Mouse (Mus musculus) intestine, embryonic 14.5 days (tissue): ENCODE data around the gene Tbc1d17. TPM values are rescaled to one million over a fixed set of nuclear protein-coding genes. Genes with fewer than 3 reads are reported as not detected.

Experiments
- microRNA counts: library from miRNA; unstranded; fragments of <30 nt; microRNA quantifications from one replicate; lab custom pipeline; 2016
- microRNA-seq: library from miRNA; unstranded; fragments of <30 nt; microRNA quantifications from one replicate; pipeline ENCODE4, GENCODE M21; 2016
- polyA plus RNA-seq: library from polyadenylated mRNA; unstranded; fragments of >200 nt; fragmentation: Nextera tagmentation; extraction: Ambion mirVana; gene quantifications from 2 replicates; pipeline ENCODE4 v1.2.1, GENCODE M21; 2014

Gene Tbc1d17
- polyA plus RNA-seq, 1 experiment from 2014 or later = 72.4 TPM

MicroRNA genes within 50 kb of the gene (microRNA counts, 519-probe panel; counts per million panel counts)
- not detected for microRNA mmu-miR-707 (lab: Ali Mortazavi, UCI)

Small RNAs within 50 kb of the gene (microRNA-seq; reads per million reads assigned to microRNA genes)
- gene Mir707 = not detected

Other genes with a start within 250 kb of the Tbc1d17 start
- gene Myh14, start 178.2 kb downstream of the Tbc1d17 start, polyA plus RNA-seq = 26.7 and 33.4 TPM in 2 replicates
- not detected in 2 replicates for gene Izumo2, start 140.3 kb downstream of the Tbc1d17 start, polyA plus RNA-seq
- 38.0 and 40.3 TPM in 2 replicates for gene Vrk3, start 100.7 kb downstream of the Tbc1d17 start, polyA plus RNA-seq
- gene Zfp473, start 98.0 kb downstream of the Tbc1d17 start, polyA plus RNA-seq = 3.6 and 4.2 TPM in 2 replicates
- gene Nup62, start 33.0 kb downstream of the Tbc1d17 start, polyA plus RNA-seq = 65.8 and 68.8 TPM in 2 replicates
- gene Il4i1, start 32.7 kb downstream of the Tbc1d17 start, polyA plus RNA-seq = 2.0 TPM in 2 replicates
- gene Atf5, start 32.4 kb downstream of the Tbc1d17 start, polyA plus RNA-seq = 2.4 and 3.0 TPM in 2 replicates
- 63.7 and 68.0 TPM in 2 replicates for gene Akt1s1, start 88 bp downstream of the Tbc1d17 start, polyA plus RNA-seq
- 26.4 and 29.7 TPM in 2 replicates for gene Pnkp, start 8.1 kb upstream of the Tbc1d17 start, polyA plus RNA-seq
- 318 and 338 TPM in 2 replicates for gene Ptov1, start 20.7 kb upstream of the Tbc1d17 start, polyA plus RNA-seq
- 66.2 and 75.8 TPM in 2 replicates for gene Med25, start 43.6 kb upstream of the Tbc1d17 start, polyA plus RNA-seq
- 17.8 and 19.7 TPM in 2 replicates for gene Fuz, start 47.0 kb upstream of the Tbc1d17 start, polyA plus RNA-seq
- 62.9 and 68.3 TPM in 2 replicates for gene Ap2a1, start 80.4 kb upstream of the Tbc1d17 start, polyA plus RNA-seq
- not detected in 2 replicates for gene Tsks, start 94.1 kb upstream of the Tbc1d17 start, polyA plus RNA-seq
- 21.9 and 24.7 TPM in 2 replicates for gene Cpt1c, start 125.8 kb upstream of the Tbc1d17 start, polyA plus RNA-seq
- 208 and 211 TPM in 2 replicates for gene Prmt1, start 137.5 kb upstream of the Tbc1d17 start, polyA plus RNA-seq
- 84.3 and 91.7 TPM in 2 replicates for gene Irf3, start 148.6 kb upstream of the Tbc1d17 start, polyA plus RNA-seq
- gene Bcl2l12, start 149.6 kb upstream of the Tbc1d17 start, polyA plus RNA-seq = 54.3 and 55.2 TPM in 2 replicates
- gene Scaf1, start 167.3 kb upstream of the Tbc1d17 start, polyA plus RNA-seq = 45.3 and 49.4 TPM in 2 replicates
- 69.1 and 70.2 TPM in 2 replicates for gene Rras, start 168.9 kb upstream of the Tbc1d17 start, polyA plus RNA-seq
- gene Prr12, start 203.8 kb upstream of the Tbc1d17 start, polyA plus RNA-seq = 14.0 and 15.0 TPM in 2 replicates
- 57.2 and 63.0 TPM in 2 replicates for gene Nosip, start 213.3 kb upstream of the Tbc1d17 start, polyA plus RNA-seq
- 21.8 and 24.0 TPM in 2 replicates for gene Prrg2, start 213.6 kb upstream of the Tbc1d17 start, polyA plus RNA-seq
- 313 and 323 TPM in 2 replicates for gene Rcn3, start 243.1 kb upstream of the Tbc1d17 start, polyA plus RNA-seq